Mouse (Mus musculus): ENCODE data around the gene Gm10718.
"Not testable (repeated sequence)": the region's sequence is repeated elsewhere in the genome, so short reads cannot be mapped to it uniquely, and the experiment has no call there.

- not testable (repeated sequence) for TF ChIP-seq GATA1 (IDR thresholded peaks at IDR 0.05; ENCODE audit: borderline replicate concordance, low read length); FLI1 (IDR thresholded peaks at IDR 0.05; ENCODE audit: low read length)
Observed at GRCm38 (mm10) chr9:3027200-3027599, 3.9 kb downstream of the Gm10718 start.
